Mouse (Mus musculus): ENCODE data around the gene 4933425L06Rik. TPM values are rescaled to one million over a fixed set of nuclear protein-coding genes. Genes with fewer than 3 reads are reported as not detected.

4933425L06Rik gene
- polyA plus RNA-seq, 1 experiment from 2014 or later = not detected

DNA sequence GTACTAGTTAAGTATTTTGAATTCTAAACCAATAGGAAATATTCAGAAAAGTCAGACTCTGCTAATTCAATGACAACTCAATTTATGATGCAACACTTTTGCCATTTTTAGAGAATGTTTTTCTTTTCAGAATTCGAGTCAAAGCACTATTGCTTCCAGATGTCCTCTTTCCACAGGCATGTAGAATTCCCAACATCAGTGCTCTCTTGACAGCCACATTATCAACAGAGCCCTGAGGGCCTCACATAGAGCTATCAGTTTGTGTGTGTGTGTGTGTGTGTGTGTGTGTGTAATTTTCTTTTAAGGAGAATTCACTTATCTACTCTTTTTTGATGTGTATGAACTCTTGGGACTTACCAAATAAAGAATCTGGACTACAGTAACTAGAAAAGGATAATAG lies 64.9 kb downstream of the 4933425L06Rik start:
- Histone ChIP-seq H3K36me3 (ENCODE audit: control insufficient read depth, insufficient read depth, low read length) (no peaks in the 10 kb centered on the region), H3K4me2 (replicated peaks; ENCODE audit: low read depth, low read length) (no peak overlapping the region), H3K27me3 (ENCODE audit: control insufficient read depth, insufficient read depth, low read length) (no peaks in the 10 kb centered on the region), H3K9ac (replicated peaks; ENCODE audit: low read depth, low read length) (no peak overlapping the region), H3K27ac (ENCODE audit: low read length) (no peak overlapping the region), H3K9me3 (ENCODE audit: control insufficient read depth, low read depth, low read length) (no peaks in the 10 kb centered on the region), H3K4me1 (ENCODE audit: control insufficient read depth, insufficient read depth, low read length) (no peaks in the 10 kb centered on the region), H3K4me3 (ENCODE audit: low read depth, low read length) (no peak overlapping the region)
- WGBS = 33% methylated on average over 1 of the region's 1 CpGs
- no peak for ATAC-seq (ENCODE audit: insufficient number of reproducible peaks, insufficient read depth, low FRiP score, low read depth)

DNA sequence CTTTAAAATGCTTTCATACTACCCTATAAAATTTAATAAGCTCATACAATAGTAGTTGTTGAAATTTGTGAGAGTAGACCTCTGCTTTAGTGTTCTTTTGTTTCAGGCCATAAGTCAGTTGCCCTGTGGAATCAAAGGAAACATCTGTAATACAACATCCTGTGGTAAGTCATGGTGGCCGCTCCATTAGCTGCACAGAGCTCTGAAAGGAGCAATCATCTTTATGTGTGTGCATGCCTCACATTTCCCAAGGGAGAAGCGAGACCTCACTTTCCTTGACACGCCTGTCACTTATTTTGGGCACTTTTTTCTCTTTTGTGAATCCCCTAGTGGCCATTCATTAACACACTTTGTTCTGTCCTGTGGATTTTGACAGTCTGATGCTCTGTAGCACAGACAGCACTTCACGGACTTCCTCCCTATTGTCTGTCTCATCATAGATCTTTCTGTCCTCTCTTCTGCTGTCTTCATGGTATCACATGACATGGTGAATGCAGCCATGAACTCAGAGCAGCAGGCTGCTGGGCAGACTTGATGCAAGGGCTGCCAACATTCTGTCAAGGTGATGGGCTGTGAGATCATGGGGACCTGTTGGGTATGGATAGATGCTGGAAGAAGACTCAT lies 66.0 kb downstream of the 4933425L06Rik start:
- WGBS = 81% methylated on average over 4 of the region's 4 CpGs
- no peak overlapping the region for H3K4me3 ChIP-seq (ENCODE audit: low read depth, low read length)
- H3K27ac ChIP-seq (ENCODE audit: low read length) = no peak overlapping the region
- H3K9me3 ChIP-seq (ENCODE audit: control insufficient read depth, low read depth, low read length) = no peaks in the 10 kb centered on the region
- H3K4me2 ChIP-seq (replicated peaks; ENCODE audit: low read depth, low read length) = no peak overlapping the region
- no peaks in the 10 kb centered on the region for H3K27me3 ChIP-seq (ENCODE audit: control insufficient read depth, insufficient read depth, low read length)
- no peak for ATAC-seq (ENCODE audit: insufficient number of reproducible peaks, insufficient read depth, low FRiP score, low read depth)
- no peaks in the 10 kb centered on the region for H3K4me1 ChIP-seq (ENCODE audit: control insufficient read depth, insufficient read depth, low read length)
- no peaks in the 10 kb centered on the region for H3K36me3 ChIP-seq (ENCODE audit: control insufficient read depth, insufficient read depth, low read length)
- H3K9ac ChIP-seq (replicated peaks; ENCODE audit: low read depth, low read length) = no peak overlapping the region

DNA sequence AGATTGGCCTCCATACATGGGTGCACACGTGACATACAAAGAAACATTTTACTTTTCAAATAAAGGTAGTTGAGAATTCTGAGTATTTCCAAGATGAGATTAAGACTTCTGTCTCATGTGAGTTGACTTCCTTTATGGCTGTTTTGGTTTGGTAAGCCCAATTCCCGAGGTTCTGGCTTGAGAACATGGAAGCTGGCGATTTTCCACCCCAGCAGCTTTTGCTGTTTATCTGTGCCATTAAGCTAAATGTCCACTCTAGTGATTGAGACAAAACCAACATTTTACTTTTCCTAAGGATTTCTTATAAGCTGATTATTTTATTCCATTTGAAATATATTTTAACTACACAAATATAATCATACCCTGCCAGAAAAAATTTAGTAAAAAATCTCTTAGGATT lies 68.1 kb downstream of the 4933425L06Rik start:
- Histone ChIP-seq H3K9me3 (ENCODE audit: control insufficient read depth, low read depth, low read length) (no peaks in the 10 kb centered on the region), H3K27ac (ENCODE audit: low read length) (no peak overlapping the region), H3K4me2 (replicated peaks; ENCODE audit: low read depth, low read length) (no peak overlapping the region), H3K4me1 (ENCODE audit: control insufficient read depth, insufficient read depth, low read length) (no peaks in the 10 kb centered on the region), H3K27me3 (ENCODE audit: control insufficient read depth, insufficient read depth, low read length) (no peaks in the 10 kb centered on the region), H3K4me3 (ENCODE audit: low read depth, low read length) (no peak overlapping the region), H3K9ac (replicated peaks; ENCODE audit: low read depth, low read length) (no peak overlapping the region), H3K36me3 (ENCODE audit: control insufficient read depth, insufficient read depth, low read length) (no peaks in the 10 kb centered on the region)
- WGBS = 76% methylated on average over 3 of the region's 3 CpGs
- no peak for ATAC-seq (ENCODE audit: insufficient number of reproducible peaks, insufficient read depth, low FRiP score, low read depth)

DNA sequence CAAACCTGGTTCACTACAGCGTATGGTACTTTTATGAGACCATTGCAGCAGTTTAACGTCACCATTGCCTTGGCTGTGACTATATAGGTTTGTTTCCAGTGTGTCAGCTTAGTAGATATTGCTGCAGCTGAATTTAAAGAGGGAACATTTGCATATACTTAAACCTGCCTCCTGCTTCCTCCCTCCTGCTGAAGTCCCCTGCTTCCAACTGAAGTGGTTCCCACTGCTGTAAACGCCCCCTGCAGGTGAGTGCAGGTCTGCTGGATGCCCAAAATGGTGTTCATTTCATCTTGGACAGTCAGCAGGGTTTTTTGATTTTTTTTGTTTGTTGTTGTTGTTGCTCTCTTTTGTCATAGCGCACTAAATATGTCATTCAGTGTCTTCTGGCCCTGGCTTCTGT lies 72.0 kb downstream of the 4933425L06Rik start:
- Histone ChIP-seq H3K9ac (replicated peaks; ENCODE audit: low read depth, low read length) (no peak overlapping the region), H3K4me3 (ENCODE audit: low read depth, low read length) (no peak overlapping the region), H3K36me3 (ENCODE audit: control insufficient read depth, insufficient read depth, low read length) (no peaks in the 10 kb centered on the region), H3K27me3 (ENCODE audit: control insufficient read depth, insufficient read depth, low read length) (no peaks in the 10 kb centered on the region), H3K27ac (ENCODE audit: low read length) (no peak overlapping the region), H3K4me1 (ENCODE audit: control insufficient read depth, insufficient read depth, low read length) (no peaks in the 10 kb centered on the region), H3K4me2 (replicated peaks; ENCODE audit: low read depth, low read length) (no peak overlapping the region), H3K9me3 (ENCODE audit: control insufficient read depth, low read depth, low read length) (no peaks in the 10 kb centered on the region)
- ATAC-seq (ENCODE audit: insufficient number of reproducible peaks, insufficient read depth, low FRiP score, low read depth) = no peak
- 58% methylated on average over 4 of the region's 4 CpGs for WGBS

DNA sequence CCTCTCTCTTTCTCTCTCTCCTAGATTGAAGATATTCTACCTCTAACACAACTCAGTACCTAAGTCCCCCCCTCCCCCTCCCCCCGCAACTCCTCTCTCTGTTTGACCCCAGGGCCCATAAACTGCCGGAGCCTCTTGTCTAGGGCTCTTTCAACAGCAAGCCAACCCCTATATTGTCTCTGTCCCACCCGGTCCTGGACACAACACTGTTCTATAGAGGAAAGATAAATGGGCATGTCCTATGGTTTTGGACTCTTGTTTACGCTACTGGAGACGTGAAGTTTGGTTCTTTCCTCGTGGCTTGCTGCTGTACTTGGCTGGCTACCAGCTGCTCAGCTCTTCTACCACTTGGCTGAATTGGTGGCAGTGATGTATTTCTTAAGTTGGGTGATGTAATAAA lies 83.5 kb downstream of the 4933425L06Rik start:
- Histone ChIP-seq H3K27ac (ENCODE audit: low read length) (no peak overlapping the region), H3K4me2 (replicated peaks; ENCODE audit: low read depth, low read length) (no peak overlapping the region), H3K9me3 (ENCODE audit: control insufficient read depth, low read depth, low read length) (no peaks in the 10 kb centered on the region), H3K27me3 (ENCODE audit: control insufficient read depth, insufficient read depth, low read length) (no peaks in the 10 kb centered on the region), H3K9ac (replicated peaks; ENCODE audit: low read depth, low read length) (no peak overlapping the region), H3K4me1 (ENCODE audit: control insufficient read depth, insufficient read depth, low read length) (no peaks in the 10 kb centered on the region), H3K4me3 (ENCODE audit: low read depth, low read length) (no peak overlapping the region), H3K36me3 (ENCODE audit: control insufficient read depth, insufficient read depth, low read length) (no peaks in the 10 kb centered on the region)
- no peak for ATAC-seq (ENCODE audit: insufficient number of reproducible peaks, insufficient read depth, low FRiP score, low read depth)
- WGBS = 61% methylated on average over 6 of the region's 6 CpGs

Other genes starting within 250 kb of the 4933425L06Rik start
- gene Shisal2b, start 218.2 kb upstream of the 4933425L06Rik start, polyA plus RNA-seq (2014; fragmentation: Nextera tagmentation; extraction: Ambion mirVana) = 0.20 and 0.55 TPM in 2 replicates
- 1.5 and 1.7 TPM in 2 replicates for gene Rgs7bp, start 27.2 kb upstream of the 4933425L06Rik start, polyA plus RNA-seq (2014; fragmentation: Nextera tagmentation; extraction: Ambion mirVana)
- gene Rnf180, start 212.7 kb downstream of the 4933425L06Rik start, polyA plus RNA-seq (2014; fragmentation: Nextera tagmentation; extraction: Ambion mirVana) = 5.9 TPM in 2 replicates